Mouse (Mus musculus) thymus, postnatal 0 days (tissue): ENCODE results near the gene Clic4. TPM values are rescaled to one million over a fixed set of nuclear protein-coding genes. Genes with fewer than 3 reads are reported as not detected.
A peak's percentile ranks its signal among the peaks of the same experiment; 100 is the strongest.

Experiments
- DNase-seq: peaks from one replicate; pipeline ENCODE4 v3.0.0-alpha.2; 2015; ENCODE audit warnings: low spot score
- polyA plus RNA-seq: library from polyadenylated mRNA; unstranded; fragments of >200 nt; fragmentation: Nextera tagmentation; extraction: Ambion mirVana; gene quantifications from 2 replicates; pipeline ENCODE4 v1.2.1, GENCODE M21; 2015

Clic4 gene
- polyA plus RNA-seq, 1 experiment from 2014 or later, result 72.5 TPM

- no peak for DNase-seq
Measured at GRCm38 (mm10) chr4:135258521-135258920, 14.1 kb downstream of the Clic4 start.

- no peak for DNase-seq
Measured at GRCm38 (mm10) chr4:135257881-135258476, 14.6 kb downstream of the Clic4 start.

- DNase-seq, result no peak
Measured at GRCm38 (mm10) chr4:135256536-135257450, 15.8 kb downstream of the Clic4 start.

- DNase-seq, result no peak
Measured at GRCm38 (mm10) chr4:135254770-135255169, 17.8 kb downstream of the Clic4 start.

- DNase-seq, result no peak
Measured at GRCm38 (mm10) chr4:135254321-135254720, 18.3 kb downstream of the Clic4 start.

- DNase-seq, result no peak
Measured at GRCm38 (mm10) chr4:135253239-135254039, 19.2 kb downstream of the Clic4 start.

- no peak for DNase-seq
Measured at GRCm38 (mm10) chr4:135251801-135252200, 20.8 kb downstream of the Clic4 start.

- DNase-seq, result peak; percentile 59
Measured at GRCm38 (mm10) chr4:135248250-135249018, 24.2 kb downstream of the Clic4 start.

- DNase-seq, result no peak
Measured at GRCm38 (mm10) chr4:135246866-135247756, 25.5 kb downstream of the Clic4 start.

- DNase-seq, result no peak
Measured at GRCm38 (mm10) chr4:135246444-135246843, 26.2 kb downstream of the Clic4 start.

- DNase-seq, result no peak
Measured at GRCm38 (mm10) chr4:135245841-135246240, 26.8 kb downstream of the Clic4 start.

GRCm38 (mm10) chr4:135244335-135244734 lies 28.3 kb downstream of the Clic4 start:
- no peak for DNase-seq

GRCm38 (mm10) chr4:135242913-135243541 lies 29.6 kb downstream of the Clic4 start:
- no peak for DNase-seq

GRCm38 (mm10) chr4:135242383-135242782 lies 30.2 kb downstream of the Clic4 start:
- DNase-seq, result no peak

- DNase-seq, result no peak
Measured at GRCm38 (mm10) chr4:135241669-135242068, 30.9 kb downstream of the Clic4 start.

- DNase-seq, result no peak
Measured at GRCm38 (mm10) chr4:135241106-135241505, 31.5 kb downstream of the Clic4 start.

GRCm38 (mm10) chr4:135240329-135240728 lies 32.3 kb downstream of the Clic4 start:
- no peak for DNase-seq

- DNase-seq, result no peak
Measured at GRCm38 (mm10) chr4:135238706-135239510, 33.7 kb downstream of the Clic4 start.

GRCm38 (mm10) chr4:135236658-135237057 lies 36.0 kb downstream of the Clic4 start:
- DNase-seq, result no peak
